Mouse (Mus musculus): Measurements from ENCODE around the gene Spcs2.

- TF ChIP-seq CTCF (IDR thresholded peaks at IDR 0.05; ENCODE audit: insufficient read depth, low read depth, low read length): no peak
- no peak for TF ChIP-seq POLR2A (IDR thresholded peaks at IDR 0.05; ENCODE audit: insufficient read depth, low read depth, low read length)
These were observed 26.1 kb upstream of the Spcs2 start for GRCm38 (mm10) chr7:99889175-99889880.
